Mouse (Mus musculus): Measurements from ENCODE around the gene Dstyk. TPM values are rescaled to one million over a fixed set of nuclear protein-coding genes. Genes with fewer than 3 reads are reported as not detected.

The Dstyk gene
- polyA plus RNA-seq, 1 experiment from 2014 or later: 13.5 TPM

GRCm38 (mm10) chr1:132425600-132425999 lies 8.2 kb downstream of the Dstyk start:
- Histone ChIP-seq H3K4me3 (no peak overlapping the region), H3K27ac (replicated peaks) (no peak overlapping the region), H3K4me1 (peaks cover 24% of the 10 kb centered on the region), H3K9me3 (no peaks in the 10 kb centered on the region), H3K36me3 (replicated peaks) (peaks cover 6% of the 10 kb centered on the region), H3K27me3 (replicated peaks; ENCODE audit: low read depth, poor library complexity, severe bottlenecking) (no peaks in the 10 kb centered on the region)
- no peak for DNase-seq (ENCODE audit: low spot score)

GRCm38 (mm10) chr1:132430818-132431217 lies 13.5 kb downstream of the Dstyk start:
- peak; percentile 52 for DNase-seq (ENCODE audit: low spot score)
- H3K27me3 ChIP-seq (replicated peaks; ENCODE audit: low read depth, poor library complexity, severe bottlenecking): no peaks in the 10 kb centered on the region
- no peak overlapping the region for H3K27ac ChIP-seq (replicated peaks)
- H3K4me1 ChIP-seq: peaks cover 20% of the 10 kb centered on the region
- no peaks in the 10 kb centered on the region for H3K9me3 ChIP-seq
- WGBS: 68% methylated on average over 3 of the region's 3 CpGs
- H3K4me3 ChIP-seq: no peak overlapping the region
- H3K36me3 ChIP-seq (replicated peaks): peaks cover 11% of the 10 kb centered on the region

GRCm38 (mm10) chr1:132431716-132432115 lies 14.4 kb downstream of the Dstyk start:
- Histone ChIP-seq H3K27ac (replicated peaks) (no peak overlapping the region), H3K9me3 (no peaks in the 10 kb centered on the region), H3K36me3 (replicated peaks) (peaks cover 15% of the 10 kb centered on the region), H3K4me1 (peaks cover 17% of the 10 kb centered on the region), H3K4me3 (no peak overlapping the region), H3K27me3 (replicated peaks; ENCODE audit: low read depth, poor library complexity, severe bottlenecking) (no peaks in the 10 kb centered on the region)
- 89% methylated on average over 9 of the region's 9 CpGs for WGBS
- no peak for DNase-seq (ENCODE audit: low spot score)

GRCm38 (mm10) chr1:132433349-132433748 lies 16.0 kb downstream of the Dstyk start:
- 90% methylated on average over 5 of the region's 5 CpGs for WGBS
- no peaks in the 10 kb centered on the region for H3K27me3 ChIP-seq (replicated peaks; ENCODE audit: low read depth, poor library complexity, severe bottlenecking)
- H3K4me1 ChIP-seq: peaks cover 19% of the 10 kb centered on the region
- H3K9me3 ChIP-seq: no peaks in the 10 kb centered on the region
- H3K36me3 ChIP-seq (replicated peaks): peaks cover 19% of the 10 kb centered on the region
- no peak overlapping the region for H3K27ac ChIP-seq (replicated peaks)
- H3K4me3 ChIP-seq: no peak overlapping the region
- no peak for DNase-seq (ENCODE audit: low spot score)

- 91% methylated on average over 12 of the region's 12 CpGs for WGBS
- peaks cover 19% of the 10 kb centered on the region for H3K4me1 ChIP-seq
- no peak overlapping the region for H3K4me3 ChIP-seq
- H3K36me3 ChIP-seq (replicated peaks): peaks cover 19% of the 10 kb centered on the region
- no peaks in the 10 kb centered on the region for H3K27me3 ChIP-seq (replicated peaks; ENCODE audit: low read depth, poor library complexity, severe bottlenecking)
- H3K27ac ChIP-seq (replicated peaks): no peak overlapping the region
- DNase-seq (ENCODE audit: low spot score): no peak
- no peaks in the 10 kb centered on the region for H3K9me3 ChIP-seq
These were observed 16.7 kb downstream of the Dstyk start for GRCm38 (mm10) chr1:132434032-132434431.

GRCm38 (mm10) chr1:132436320-132436958 lies 19.1 kb downstream of the Dstyk start:
- Histone ChIP-seq H3K27ac (replicated peaks) (no peak overlapping the region), H3K36me3 (replicated peaks) (peaks cover 40% of the 10 kb centered on the region), H3K4me1 (0 out of 2 replicates have a peak, but pooled peaks cover 7% of the 10 kb centered on the region), H3K4me3 (no peak overlapping the region), H3K9me3 (0 out of 2 replicates have a peak, but pooled peaks cover 4% of the 10 kb centered on the region), H3K27me3 (replicated peaks; ENCODE audit: low read depth, poor library complexity, severe bottlenecking) (no peaks in the 10 kb centered on the region)
- WGBS: 78% methylated on average over 4 of the region's 4 CpGs
- DNase-seq (ENCODE audit: low spot score): no peak

- Histone ChIP-seq H3K27ac (replicated peaks) (no peak overlapping the region), H3K4me1 (0 out of 2 replicates have a peak, but pooled peaks cover 4% of the 10 kb centered on the region), H3K4me3 (no peak overlapping the region), H3K36me3 (replicated peaks) (peaks cover 45% of the 10 kb centered on the region), H3K9me3 (0 out of 2 replicates have a peak, but pooled peaks cover 4% of the 10 kb centered on the region), H3K27me3 (replicated peaks; ENCODE audit: low read depth, poor library complexity, severe bottlenecking) (no peaks in the 10 kb centered on the region)
- WGBS: 80% methylated on average over 1 of the region's 1 CpGs
- DNase-seq (ENCODE audit: low spot score): no peak
These were observed 19.6 kb downstream of the Dstyk start for GRCm38 (mm10) chr1:132436960-132437359.

- no peak for DNase-seq (ENCODE audit: low spot score)
- Histone ChIP-seq H3K36me3 (replicated peaks) (peaks cover 49% of the 10 kb centered on the region), H3K4me1 (0 out of 2 replicates have a peak, but pooled peaks cover 4% of the 10 kb centered on the region), H3K27ac (replicated peaks) (no peak overlapping the region), H3K9me3 (0 out of 2 replicates have a peak, but pooled peaks cover 4% of the 10 kb centered on the region), H3K27me3 (replicated peaks; ENCODE audit: low read depth, poor library complexity, severe bottlenecking) (no peaks in the 10 kb centered on the region), H3K4me3 (no peak overlapping the region)
- WGBS: 84% methylated on average over 5 of the region's 5 CpGs
These were observed 20.0 kb downstream of the Dstyk start for GRCm38 (mm10) chr1:132437389-132437788.

GRCm38 (mm10) chr1:132440896-132441435 lies 23.6 kb downstream of the Dstyk start:
- peaks cover 39% of the 10 kb centered on the region for H3K36me3 ChIP-seq (replicated peaks)
- DNase-seq (ENCODE audit: low spot score): no peak
- H3K27ac ChIP-seq (replicated peaks): no peak overlapping the region
- H3K4me1 ChIP-seq: 0 out of 2 replicates have a peak, but pooled peaks cover 4% of the 10 kb centered on the region
- no peaks in the 10 kb centered on the region for H3K27me3 ChIP-seq (replicated peaks; ENCODE audit: low read depth, poor library complexity, severe bottlenecking)
- H3K9me3 ChIP-seq: 0 out of 2 replicates have a peak, but pooled peaks cover 4% of the 10 kb centered on the region
- no peak overlapping the region for H3K4me3 ChIP-seq
- 76% methylated on average over 1 of the region's 1 CpGs for WGBS

- Histone ChIP-seq H3K4me1 (no peaks in the 10 kb centered on the region), H3K4me3 (no peak overlapping the region), H3K36me3 (replicated peaks) (peaks cover 57% of the 10 kb centered on the region), H3K27me3 (replicated peaks; ENCODE audit: low read depth, poor library complexity, severe bottlenecking) (no peaks in the 10 kb centered on the region), H3K9me3 (no peaks in the 10 kb centered on the region), H3K27ac (replicated peaks) (no peak overlapping the region)
- DNase-seq (ENCODE audit: low spot score): no peak
- WGBS: 93% methylated on average over 7 of the region's 7 CpGs
These were observed 32.4 kb downstream of the Dstyk start for GRCm38 (mm10) chr1:132449742-132450141.

GRCm38 (mm10) chr1:132464651-132465050 lies 47.3 kb downstream of the Dstyk start:
- Histone ChIP-seq H3K27me3 (replicated peaks; ENCODE audit: low read depth, poor library complexity, severe bottlenecking) (no peaks in the 10 kb centered on the region), H3K4me1 (0 out of 2 replicates have a peak, but pooled peaks cover 6% of the 10 kb centered on the region), H3K4me3 (no peak overlapping the region), H3K27ac (replicated peaks) (no peak overlapping the region), H3K9me3 (no peaks in the 10 kb centered on the region), H3K36me3 (replicated peaks) (peaks cover 56% of the 10 kb centered on the region)
- no peak for DNase-seq (ENCODE audit: low spot score)
- 77% methylated on average over 5 of the region's 5 CpGs for WGBS

- Histone ChIP-seq H3K27ac (replicated peaks) (no peak overlapping the region), H3K27me3 (replicated peaks; ENCODE audit: low read depth, poor library complexity, severe bottlenecking) (no peaks in the 10 kb centered on the region), H3K4me3 (no peak overlapping the region), H3K36me3 (replicated peaks) (peaks cover 26% of the 10 kb centered on the region), H3K4me1 (0 out of 2 replicates have a peak, but pooled peaks cover 6% of the 10 kb centered on the region), H3K9me3 (no peaks in the 10 kb centered on the region)
- DNase-seq (ENCODE audit: low spot score): no peak
These were observed 51.6 kb downstream of the Dstyk start for GRCm38 (mm10) chr1:132468926-132469325.

- Histone ChIP-seq H3K4me1 (0 out of 2 replicates have a peak, but pooled peaks cover 4% of the 10 kb centered on the region), H3K4me3 (no peak overlapping the region), H3K27ac (replicated peaks) (no peak overlapping the region), H3K9me3 (no peaks in the 10 kb centered on the region), H3K36me3 (replicated peaks) (peaks cover 20% of the 10 kb centered on the region), H3K27me3 (replicated peaks; ENCODE audit: low read depth, poor library complexity, severe bottlenecking) (no peaks in the 10 kb centered on the region)
- no peak for DNase-seq (ENCODE audit: low spot score)
- WGBS: 93% methylated on average over 7 of the region's 7 CpGs
These were observed 52.2 kb downstream of the Dstyk start for GRCm38 (mm10) chr1:132469519-132469918.

Measured in embryonic facial prominence, embryonic 10.5 days (tissue).